Mouse (Mus musculus): Measurements from ENCODE around the gene F12.

DNA sequence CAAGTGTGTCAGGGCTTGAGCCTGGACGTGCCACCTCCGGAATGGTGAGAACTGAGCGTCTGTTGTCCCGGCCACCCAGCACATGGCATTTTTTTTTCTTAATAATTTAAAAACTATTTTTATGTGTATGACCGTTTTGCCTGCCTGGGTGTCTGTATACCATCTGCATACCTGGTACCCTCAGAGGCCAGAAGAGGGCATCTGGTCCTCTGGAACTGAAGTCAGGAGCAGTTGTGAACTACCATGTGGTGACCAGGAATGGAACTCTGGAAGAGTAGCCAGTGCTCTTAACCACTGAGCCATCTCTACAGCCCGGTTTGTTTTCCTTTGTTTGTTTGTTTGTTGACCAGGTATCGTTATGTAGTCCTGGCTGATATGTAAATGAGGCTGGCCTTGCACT is 58.2 kb downstream of the F12 start:
- no peak for TF ChIP-seq CTCF (IDR thresholded peaks at IDR 0.05; ENCODE audit: insufficient read depth, low read depth, low read length)
- TF ChIP-seq POLR2A (IDR thresholded peaks at IDR 0.05; ENCODE audit: insufficient read depth, low read depth, low read length) = no peak

Measured in olfactory bulb, adult 2 months (tissue).